In the genomic region with DNA sequence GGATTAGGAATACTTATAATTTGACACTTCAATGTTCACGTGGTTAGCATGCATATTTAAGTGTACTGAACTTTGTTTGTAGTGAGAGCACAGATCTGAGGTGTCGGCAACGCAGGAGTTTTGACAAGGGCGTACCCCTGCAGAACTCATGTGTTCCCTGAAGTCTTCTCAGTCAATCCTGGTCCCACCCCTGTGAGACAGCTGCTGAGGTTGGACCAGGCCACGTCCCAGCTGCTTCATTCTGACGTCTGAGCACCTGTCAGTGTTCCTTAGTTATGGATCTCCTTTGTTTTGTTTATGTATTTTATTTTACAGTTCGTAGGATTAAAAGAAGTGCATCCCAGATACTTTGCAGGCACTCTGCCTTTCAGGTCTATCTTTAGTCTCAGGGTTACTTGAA, we compare ENCODE assay signal across 19 mouse cellular contexts.
"Had no signal": no experiment of that assay in that cellular context is flagged by ENCODE, and none has a peak within 500 bp of the region (broad histone marks: within the 10 kb centered on the region; RNA-seq: fewer than 3 reads in every experiment).

No protein-coding gene starts in this region.

- ATAC-seq: midbrain, embryonic 13.5 days; midbrain, embryonic 15.5 days had no signal

- H3K4me2 ChIP-seq: lung, embryonic 14.5 days; midbrain, embryonic 11.5 days; midbrain, embryonic 13.5 days; midbrain, embryonic 15.5 days; neural tube, embryonic 13.5 days; neural tube, embryonic 15.5 days had no signal

- DNase-seq: lung, adult 18-20 months; lung, embryonic 14.5 days; lung, postnatal 14 days; lung, postnatal 36 days; retina, postnatal 1 day; right cerebral cortex, adult 18-20 months; right cerebral cortex, postnatal 25 days; right cerebral cortex, postnatal 4 days; spleen, adult 18-20 months; thymus, adult 18-20 months; thymus, postnatal 14 days; thymus, postnatal 36 days had no signal

- H3K4me3 ChIP-seq: megakaryocyte, embryonic 14.5 days; midbrain, embryonic 13.5 days; midbrain, embryonic 15.5 days; neural tube, embryonic 13.5 days; neural tube, embryonic 15.5 days had no signal

- H3K27ac ChIP-seq: macrophage; midbrain, embryonic 13.5 days; midbrain, embryonic 15.5 days; neural tube, embryonic 13.5 days; neural tube, embryonic 15.5 days had no signal

- H3K9me3 ChIP-seq: midbrain, embryonic 13.5 days; midbrain, embryonic 15.5 days; neural tube, embryonic 13.5 days; neural tube, embryonic 15.5 days had no signal

- H3K27me3 ChIP-seq: megakaryocyte, embryonic 14.5 days; midbrain, embryonic 13.5 days; midbrain, embryonic 15.5 days; neural tube, embryonic 13.5 days; neural tube, embryonic 15.5 days had no signal

- H3K9ac ChIP-seq: lung, embryonic 14.5 days; midbrain, embryonic 13.5 days; midbrain, embryonic 15.5 days; neural tube, embryonic 13.5 days; neural tube, embryonic 15.5 days had no signal

- H3K4me1 ChIP-seq: midbrain, embryonic 13.5 days; midbrain, embryonic 15.5 days; neural tube, embryonic 13.5 days; neural tube, embryonic 15.5 days had no signal
